In the genomic region with DNA sequence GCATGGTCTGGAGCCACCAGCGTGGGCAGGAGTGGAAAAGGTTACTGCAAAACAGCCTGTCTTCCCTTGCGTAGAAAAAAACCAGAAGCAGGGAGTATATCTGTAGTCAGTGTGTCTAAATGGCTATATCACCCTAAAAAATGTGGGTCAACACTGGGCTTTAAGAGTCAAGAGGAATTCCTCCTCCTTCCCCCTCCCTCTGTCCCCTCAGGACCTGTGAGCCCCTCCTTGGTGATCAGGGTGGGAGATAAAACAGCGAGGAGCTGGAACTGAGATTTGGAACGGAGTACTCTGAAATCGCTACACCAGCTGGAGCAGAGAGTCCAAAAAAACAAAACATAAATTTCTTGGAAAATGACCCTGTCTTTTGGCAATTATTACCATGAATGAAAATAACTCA, we compare ENCODE assay signal across 10 mouse cellular contexts. TPM values are rescaled to one million over a fixed set of nuclear protein-coding genes. Genes with fewer than 3 reads are reported as not detected.
DNase-seq lines count a peak whose midpoint lies in the region; ATAC-seq and TF ChIP-seq lines count a peak whose summit lies in the region.
"Had no signal": no experiment of that assay in that cellular context is flagged by ENCODE, and none has a peak within 500 bp of the region (broad histone marks: within the 10 kb centered on the region; RNA-seq: fewer than 3 reads in every experiment).

No protein-coding gene starts in this region.

- H3K27me3 ChIP-seq in liver, adult 2 months (ENCODE audit: control insufficient read depth, insufficient read depth, low read length): no peaks in the 10 kb centered on the region
- H3K27me3 ChIP-seq in liver, embryonic 11.5 days (replicated peaks; ENCODE audit: control insufficient read depth, insufficient read depth, low read length): no peaks in the 10 kb centered on the region
- H3K27me3 ChIP-seq: embryonic facial prominence, embryonic 13.5 days; neural tube, embryonic 13.5 days had no signal

- H3K36me3 ChIP-seq in liver, adult 2 months (ENCODE audit: control insufficient read depth, insufficient read depth, low read length): no peaks in the 10 kb centered on the region
- H3K36me3 ChIP-seq in liver, embryonic 11.5 days (ENCODE audit: control insufficient read depth, insufficient read depth, low read length): no peaks in the 10 kb centered on the region
- H3K36me3 ChIP-seq: embryonic facial prominence, embryonic 13.5 days; neural tube, embryonic 13.5 days had no signal

- DNase-seq in embryo, embryonic 11.5 days (ENCODE audit: low read depth, low spot score): peak; percentile 5
- DNase-seq in embryo, embryonic 10 days (ENCODE audit: low spot score): no peak
- DNase-seq in liver, adult 2 months (ENCODE audit: extremely low read depth, low read depth, low spot score): peak; percentile 51
- no peak for DNase-seq in liver, embryonic 11.5 days (ENCODE audit: low spot score)
- DNase-seq in heart, adult 9 months (ENCODE audit: low spot score in 2 of 2): peak; percentile 25 to 48
- DNase-seq in kidney, postnatal 4 days: peak; percentile 19 to 40
- no peak for DNase-seq in cerebellum, postnatal 4 days (ENCODE audit: low spot score in 2 of 2)
- DNase-seq in cerebellum, adult 11-12 months: no peak

- peak overlapping the region; percentile 74; the same call in 1 of the 2 replicates for H3K9ac ChIP-seq in liver, adult 2 months (ENCODE audit: low read depth, low read length)
- no peak overlapping the region for H3K9ac ChIP-seq in liver, embryonic 11.5 days (ENCODE audit: low read depth, low read length)
- H3K9ac ChIP-seq: embryonic facial prominence, embryonic 13.5 days; neural tube, embryonic 13.5 days had no signal

- H3K79me2 ChIP-seq in liver, adult 2 months (ENCODE audit: control insufficient read depth, insufficient read depth, low read length): no peaks in the 10 kb centered on the region

- no peak for TF ChIP-seq POLR2A in liver, adult 2 months (IDR thresholded peaks at IDR 0.05; ENCODE audit: extremely low read depth, insufficient read depth, low read length)

- no peak overlapping the region for H3K4me3 ChIP-seq in liver, adult 2 months (ENCODE audit: insufficient read depth, low read depth, low read length)
- H3K4me3 ChIP-seq in liver, embryonic 11.5 days (ENCODE audit: low read depth, low read length): no peak overlapping the region
- H3K4me3 ChIP-seq: embryonic facial prominence, embryonic 13.5 days; neural tube, embryonic 13.5 days had no signal

- no peak for ATAC-seq in liver, embryonic 11.5 days (replicated peaks; ENCODE audit: low FRiP score)

- peak overlapping the region; percentile 89 for H3K27ac ChIP-seq in liver, adult 2 months (replicated peaks; ENCODE audit: insufficient read depth, low read depth, low read length)
- H3K27ac ChIP-seq in liver, embryonic 11.5 days (ENCODE audit: low read depth, low read length): no peak overlapping the region
- H3K27ac ChIP-seq: embryonic facial prominence, embryonic 13.5 days; neural tube, embryonic 13.5 days had no signal

- TF ChIP-seq CTCF in liver, adult 2 months (IDR thresholded peaks at IDR 0.05; ENCODE audit: low read depth, low read length): no peak

- no peaks in the 10 kb centered on the region for H3K9me3 ChIP-seq in liver, embryonic 11.5 days (ENCODE audit: control insufficient read depth, low read length)
- H3K9me3 ChIP-seq: embryonic facial prominence, embryonic 13.5 days; neural tube, embryonic 13.5 days had no signal

- H3K4me2 ChIP-seq in liver, embryonic 11.5 days: no peak overlapping the region
- H3K4me2 ChIP-seq: embryonic facial prominence, embryonic 13.5 days; neural tube, embryonic 13.5 days had no signal

- H3K4me1 ChIP-seq in liver, adult 2 months (ENCODE audit: control insufficient read depth, insufficient read depth, low read length): peaks cover 5% of the 10 kb centered on the region; the same call in 1 of the 2 replicates
- H3K4me1 ChIP-seq in liver, embryonic 11.5 days (replicated peaks; ENCODE audit: control insufficient read depth, insufficient read depth, low read length): no peaks in the 10 kb centered on the region; the same call in 1 of the 2 replicates
- H3K4me1 ChIP-seq: neural tube, embryonic 13.5 days had no signal

- 33% methylated on average over 5 of the region's 5 CpGs for WGBS in liver, adult 2 months
- WGBS in liver, embryonic 11.5 days: 58% methylated on average over 5 of the region's 5 CpGs

RNA-seq across cellular contexts. Expression of gene Dennd1b, which starts 50.3 kb away (rescaled TPM):
- total RNA-seq in liver, adult 2 months (2014; rRNA removed): 14.4 and 16.5 TPM in 2 replicates
- 2.5 and 3.2 TPM in 2 replicates for polyA plus RNA-seq in liver, adult 2 months (2012; rRNA removed)
- 5.4 and 8.0 TPM in 2 replicates for polyA plus RNA-seq in liver, embryonic 11.5 days (2014; fragmentation: Nextera tagmentation; extraction: Ambion mirVana)

RNA-seq across cellular contexts. Expression of gene 2310009B15Rik, which starts 56.3 kb away (rescaled TPM):
- 14.0 and 14.8 TPM in 2 replicates for total RNA-seq in liver, adult 2 months (2014; rRNA removed)
- polyA plus RNA-seq in liver, adult 2 months (2012; rRNA removed): 11.8 and 17.4 TPM in 2 replicates
- 27.8 and 31.4 TPM in 2 replicates for polyA plus RNA-seq in liver, embryonic 11.5 days (2014; fragmentation: Nextera tagmentation; extraction: Ambion mirVana)

Comparison
In these comparisons a context has a peak if more than half of its experiments do, and no peak if none do; other contexts are left out.
1. DNase-seq: peak in embryo, embryonic 11.5 days (single experiment), liver, adult 2 months (single experiment), heart, adult 9 months (2 of 2) and kidney, postnatal 4 days (2 of 2); none in embryo, embryonic 10 days (single experiment), liver, embryonic 11.5 days (single experiment), cerebellum, postnatal 4 days (0 of 2) and cerebellum, adult 11-12 months (single experiment).